Mouse (Mus musculus) frontal cortex, postnatal 25 days (tissue): Measurements from ENCODE around the gene Noct.
"Not testable (repeated sequence)": the region's sequence is repeated elsewhere in the genome, so short reads cannot be mapped to it uniquely, and the experiment has no call there.

Experiments used
- DNase-seq, 2 experiments: peaks; one replicate each; pipeline ENCODE4 v3.0.0; 2022; ENCODE audit warnings: low spot score in 2 of 2

The Noct gene

DNA sequence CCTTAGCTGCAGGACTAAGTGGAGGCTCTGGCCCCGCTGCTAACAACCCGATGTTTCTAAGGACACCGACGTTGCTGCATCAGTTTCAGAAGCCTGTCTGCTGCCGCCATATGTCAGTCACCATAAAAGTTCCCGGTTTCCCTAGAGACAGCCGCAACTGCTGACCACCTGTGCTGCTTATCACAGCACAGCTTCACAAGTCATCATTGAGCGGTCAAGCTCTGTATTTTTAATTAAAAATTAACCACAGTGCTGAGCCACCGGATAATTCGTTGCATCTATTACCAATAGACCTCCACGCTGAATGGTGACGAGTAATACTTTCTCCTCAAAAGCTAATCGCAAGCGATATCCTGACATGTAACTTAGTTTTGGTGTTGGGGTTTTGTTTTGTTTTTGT is 19.4 kb upstream of the Noct start:
- no peak for DNase-seq

DNA sequence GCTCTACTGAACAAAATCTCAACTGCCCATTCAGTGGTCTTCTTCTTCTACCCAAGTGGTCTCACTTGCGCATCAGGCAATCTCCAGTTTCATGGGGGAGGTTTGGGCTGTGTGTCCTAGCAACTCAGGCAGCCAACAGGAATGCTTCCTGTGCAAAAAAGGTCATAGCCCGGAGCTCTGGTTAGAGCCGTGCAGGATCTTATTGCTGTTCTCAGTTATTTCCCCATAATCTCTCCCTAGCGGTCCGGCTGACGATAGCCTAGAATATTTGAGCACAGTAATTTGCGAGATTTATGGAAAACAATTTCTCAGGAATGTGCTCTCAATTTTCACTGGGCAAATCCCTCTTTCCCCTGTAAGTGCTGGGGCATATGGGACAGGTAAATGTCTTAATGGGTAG is 17.7 kb upstream of the Noct start:
- no peak for DNase-seq

DNA sequence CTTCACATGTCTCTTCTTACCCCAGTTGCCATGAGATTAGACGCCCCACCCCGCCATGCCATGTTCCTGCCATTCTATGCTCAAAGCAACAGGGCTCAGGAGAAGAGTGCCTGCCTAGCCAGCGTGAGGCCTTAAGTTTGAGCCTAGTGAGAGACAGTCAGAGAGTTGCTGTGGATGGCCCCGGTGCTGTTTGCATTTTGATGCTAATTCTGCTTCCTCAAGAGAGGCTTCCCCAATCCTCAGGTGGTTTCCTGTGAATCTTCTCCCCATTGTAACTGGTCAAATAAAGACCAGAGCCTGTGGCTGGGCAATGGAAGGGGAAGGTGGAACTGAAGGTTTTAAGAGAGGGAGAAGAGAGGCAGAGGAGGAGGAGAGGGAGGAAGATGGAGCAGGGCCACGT is 15.6 kb upstream of the Noct start:
- no peak for DNase-seq

DNA sequence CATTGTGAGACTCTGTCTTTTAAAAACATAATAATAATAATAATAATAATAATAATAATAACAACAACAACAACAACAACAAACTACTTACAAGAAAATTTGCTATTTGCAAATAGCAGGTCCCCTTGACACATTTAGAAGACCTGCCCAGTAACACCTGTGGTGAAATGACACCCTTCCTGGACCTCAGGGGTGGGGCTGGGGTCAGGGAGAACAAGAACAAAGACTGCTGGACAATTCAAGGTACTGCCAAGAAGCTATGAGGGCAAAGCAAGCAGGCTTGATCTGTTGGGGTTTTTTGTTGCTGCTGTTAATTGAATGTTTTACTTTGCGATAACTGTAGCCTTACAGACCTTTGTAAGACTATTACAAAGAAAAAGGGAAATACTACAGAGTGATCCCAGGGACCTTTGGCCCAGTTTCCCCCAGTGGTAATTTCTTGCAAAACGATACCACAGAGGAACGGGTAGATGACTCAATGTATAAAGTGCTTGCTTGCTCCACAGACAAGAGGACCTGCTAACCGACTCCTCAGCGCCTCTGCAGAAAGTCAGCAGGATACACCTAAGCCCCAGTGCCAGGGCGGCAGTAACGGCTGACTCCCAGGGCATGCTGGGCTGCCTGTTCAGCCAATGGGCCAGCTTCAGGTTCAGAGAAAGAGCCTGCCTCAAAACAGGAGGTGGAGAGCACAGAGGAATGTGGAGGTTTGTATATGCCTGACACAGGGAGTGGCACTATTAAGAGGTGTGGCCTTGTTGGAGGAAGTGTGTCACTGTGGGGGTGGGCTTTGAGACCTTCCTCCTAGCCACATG is 14.5 kb upstream of the Noct start:
- DNase-seq = no peak

DNA sequence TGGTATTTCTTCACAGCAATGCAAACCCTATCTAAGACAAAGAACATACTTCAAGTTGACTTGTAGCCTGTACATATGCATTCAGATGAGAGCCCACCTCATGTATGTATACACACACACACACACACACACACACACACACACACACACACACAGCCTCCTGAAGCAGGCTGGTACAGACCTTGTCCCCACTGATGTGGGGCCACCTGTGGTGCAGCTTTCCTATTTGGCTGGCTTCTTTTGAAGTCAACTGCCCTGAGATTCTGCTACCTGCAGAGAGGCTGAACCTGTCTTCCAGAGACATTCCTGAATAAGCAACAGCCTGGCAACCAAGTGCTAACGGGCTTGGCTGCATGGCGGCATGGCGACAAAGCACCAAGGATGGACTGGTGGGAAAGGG is 13.8 kb upstream of the Noct start:
- DNase-seq = no peak

DNA sequence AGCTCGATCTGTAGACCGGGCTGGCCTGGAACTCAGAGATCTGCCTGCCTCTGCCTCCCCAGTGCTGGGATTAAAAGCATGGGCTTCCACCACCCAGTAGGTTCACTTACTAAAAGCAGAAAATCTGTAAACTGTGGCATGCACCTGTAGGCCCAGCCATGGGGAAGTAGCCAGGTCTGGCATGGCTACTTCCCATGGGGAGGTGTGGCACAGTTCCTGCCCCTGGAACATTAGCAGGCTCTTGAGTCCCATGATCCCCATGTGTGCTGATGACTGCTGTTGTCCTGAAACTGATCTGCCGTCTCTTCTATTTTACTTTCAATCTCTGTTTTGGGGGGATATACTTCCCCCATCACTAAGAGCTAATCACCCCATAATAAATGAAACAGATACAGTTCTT is 11.1 kb upstream of the Noct start:
- DNase-seq = no peak

DNA sequence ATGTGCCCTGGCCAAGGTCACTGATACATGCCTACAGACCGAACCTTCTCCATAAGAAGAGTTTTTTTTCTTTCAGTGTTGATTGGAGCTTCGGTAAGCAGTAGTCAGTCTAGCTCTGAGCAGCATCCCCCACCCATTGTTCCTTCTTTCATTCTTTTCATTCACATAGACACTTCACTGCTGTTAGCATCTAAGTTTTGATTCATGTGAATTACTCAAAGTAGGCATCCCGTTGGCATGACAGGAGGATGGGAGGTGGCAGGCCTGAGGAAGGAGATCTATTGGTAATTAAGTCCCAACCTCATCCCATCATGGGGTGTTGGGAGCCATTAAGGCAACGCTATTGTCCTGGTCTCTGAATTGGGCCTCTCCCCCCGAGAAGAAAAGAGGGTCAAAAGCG is 8.6 kb upstream of the Noct start:
- no peak for DNase-seq

DNA sequence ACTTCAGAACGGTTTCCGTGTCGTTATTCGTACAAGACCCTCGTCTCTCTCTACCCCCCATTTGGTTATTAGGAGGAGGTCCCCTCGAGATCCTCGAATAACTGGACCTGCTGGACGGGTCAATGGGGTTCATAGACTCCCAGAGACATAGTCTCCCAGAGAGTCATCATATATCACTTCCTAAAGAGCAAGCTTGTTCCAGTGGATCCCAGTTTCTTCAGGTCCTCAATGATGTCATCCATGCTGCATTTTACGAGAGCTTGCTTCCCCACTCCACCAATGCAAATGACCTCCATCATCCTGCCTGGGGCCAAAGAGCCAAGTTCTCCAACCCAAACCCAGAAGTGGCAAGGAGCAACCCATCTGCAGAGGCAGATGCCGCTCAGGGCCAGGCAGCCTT is 7.9 kb upstream of the Noct start:
- DNase-seq = not testable (repeated sequence)

DNA sequence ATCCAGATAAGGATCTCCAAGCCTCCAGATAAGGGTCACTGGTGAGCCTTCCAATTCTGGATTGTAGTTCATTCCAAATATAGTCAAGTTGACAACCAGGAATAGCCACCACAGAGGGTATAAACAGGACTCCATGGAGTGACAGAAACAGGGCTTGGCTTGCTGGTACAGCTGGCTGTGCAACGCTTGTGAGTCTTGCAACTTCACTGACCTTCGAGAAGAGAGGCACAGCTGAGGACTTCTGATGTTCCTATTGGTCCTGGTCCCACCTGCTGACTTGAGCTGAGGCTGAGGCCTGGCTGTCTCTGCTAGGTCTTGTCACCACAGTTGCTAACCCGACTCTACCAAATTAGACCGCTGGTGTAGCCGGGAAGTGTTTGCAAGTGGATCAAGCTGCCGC is 5.9 kb upstream of the Noct start:
- DNase-seq = not testable (repeated sequence)

DNA sequence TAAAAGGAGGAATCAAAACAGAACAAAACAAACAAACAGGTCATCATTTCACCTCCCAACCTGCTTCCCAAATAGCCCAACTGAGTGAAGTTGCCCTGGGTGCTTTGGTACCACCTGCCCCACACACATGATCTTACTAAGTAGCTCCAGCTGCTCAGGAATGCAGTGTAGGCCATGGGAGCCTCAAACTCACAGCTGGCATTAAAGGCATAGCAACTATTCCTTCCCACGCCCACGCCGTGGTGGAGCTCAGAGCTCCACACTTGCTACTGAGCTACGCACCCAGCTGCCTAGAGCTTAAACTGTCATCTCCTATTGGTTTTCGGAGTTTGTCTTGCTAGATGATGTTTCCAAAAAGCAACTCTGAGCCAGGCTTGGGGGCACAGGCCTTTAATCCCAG is 5.0 kb upstream of the Noct start:
- DNase-seq = no peak

DNA sequence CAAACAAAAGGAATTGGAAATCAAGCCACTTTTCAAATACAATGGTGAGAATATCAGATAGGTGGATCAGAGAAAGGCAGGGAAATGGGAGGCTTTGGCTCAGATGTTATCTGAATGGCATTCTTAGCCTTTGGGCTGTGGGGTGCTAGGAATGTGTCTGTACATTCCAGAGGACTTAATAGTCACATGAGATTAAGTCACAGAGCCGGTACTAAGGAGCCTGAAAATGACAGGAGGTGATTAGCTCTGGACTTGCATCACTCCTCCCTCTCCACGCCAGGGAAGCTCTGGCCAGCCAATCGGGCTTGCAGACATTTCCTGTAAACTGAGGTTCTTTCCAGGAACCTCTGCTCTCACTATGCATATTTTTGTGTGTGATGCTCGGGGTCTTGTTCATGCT is 3.4 kb upstream of the Noct start:
- DNase-seq = no peak

DNA sequence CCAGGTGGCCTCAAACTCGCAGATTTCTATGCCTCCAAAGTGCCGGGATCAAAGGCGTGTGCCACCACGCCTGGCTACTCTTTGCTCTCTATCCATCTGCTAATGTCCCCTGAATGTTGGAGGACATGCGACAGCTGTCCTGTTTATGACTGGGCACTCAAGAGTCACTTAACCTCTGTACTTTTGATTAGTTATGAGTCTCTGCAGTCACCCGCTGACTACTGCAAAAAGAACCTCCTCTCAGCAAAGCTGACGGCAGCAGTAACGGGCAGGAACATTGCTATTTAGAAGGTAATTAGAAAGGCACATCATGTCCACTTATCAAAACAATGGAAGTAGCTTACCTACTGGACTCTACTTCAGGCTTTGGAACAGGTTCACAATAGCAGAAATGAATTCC is 2.4 kb upstream of the Noct start:
- no peak for DNase-seq

DNA sequence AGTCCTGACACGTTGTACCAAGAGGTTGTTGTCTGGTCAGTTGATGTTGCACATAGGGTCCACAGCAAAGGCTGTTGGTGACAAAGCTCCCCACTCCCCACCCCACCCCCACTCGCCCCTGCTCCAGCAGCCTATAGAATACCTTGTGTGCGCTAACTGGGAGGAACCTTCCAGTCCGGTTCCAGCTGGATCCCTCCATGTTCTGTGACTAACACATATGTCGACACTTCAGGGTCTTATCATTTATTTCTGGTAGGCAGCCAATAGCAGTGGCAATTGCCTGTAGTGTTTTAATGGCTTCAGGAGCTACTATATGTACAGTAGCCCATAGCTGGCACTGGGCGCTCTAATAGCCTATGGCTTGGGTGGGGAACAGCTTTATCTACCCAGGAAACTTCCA is 1.9 kb upstream of the Noct start:
- DNase-seq = no peak

DNA sequence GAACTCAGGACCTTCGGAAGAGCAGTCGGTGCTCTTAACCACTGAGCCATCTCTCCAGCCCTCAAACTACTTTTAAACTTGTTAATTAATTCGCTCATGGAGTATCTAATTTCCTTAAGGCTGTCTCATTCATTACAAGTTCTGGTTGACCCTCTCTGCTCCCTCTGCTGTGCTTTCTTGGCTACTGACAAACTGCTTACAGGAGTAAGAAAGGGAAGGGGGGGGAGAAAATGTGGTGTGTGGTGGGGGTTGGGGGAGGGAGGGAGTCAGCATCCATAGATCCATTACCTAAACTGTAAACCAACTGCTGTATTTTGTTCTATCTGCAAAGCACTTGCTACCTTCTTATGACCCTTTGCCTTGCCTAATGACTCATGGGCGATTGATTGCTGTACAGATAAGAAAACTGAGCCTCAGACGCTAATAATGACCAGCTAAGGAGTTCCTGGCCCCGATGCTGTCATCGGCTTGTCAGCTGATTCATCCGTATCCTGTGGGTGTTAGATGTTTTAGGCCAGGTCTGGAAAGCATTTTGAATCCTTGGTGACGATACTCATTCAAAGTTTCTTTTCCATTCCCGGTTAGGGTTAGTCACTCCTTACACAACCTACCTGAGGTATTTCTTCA is 1.3 kb upstream of the Noct start:
- no peak for DNase-seq

DNA sequence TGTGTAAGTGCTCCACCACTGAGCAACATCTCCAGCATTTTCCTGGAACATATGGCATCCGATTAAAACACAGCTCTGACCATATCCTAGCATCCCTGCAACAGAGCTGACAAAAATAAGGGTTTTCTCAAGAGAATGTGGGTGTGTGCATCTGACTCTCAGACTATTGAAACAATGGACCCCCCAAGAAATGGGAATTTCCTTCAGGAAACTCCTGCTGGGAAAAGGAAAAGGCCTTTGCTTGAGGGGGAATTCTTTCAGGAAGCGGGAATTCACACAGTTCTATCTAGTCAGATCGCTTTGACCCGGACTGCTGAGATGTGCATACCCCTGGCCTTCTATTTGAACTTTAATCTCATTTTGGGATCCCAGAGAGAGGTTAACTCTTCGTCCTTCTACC is 691 bp upstream of the Noct start:
- no peak for DNase-seq

DNA sequence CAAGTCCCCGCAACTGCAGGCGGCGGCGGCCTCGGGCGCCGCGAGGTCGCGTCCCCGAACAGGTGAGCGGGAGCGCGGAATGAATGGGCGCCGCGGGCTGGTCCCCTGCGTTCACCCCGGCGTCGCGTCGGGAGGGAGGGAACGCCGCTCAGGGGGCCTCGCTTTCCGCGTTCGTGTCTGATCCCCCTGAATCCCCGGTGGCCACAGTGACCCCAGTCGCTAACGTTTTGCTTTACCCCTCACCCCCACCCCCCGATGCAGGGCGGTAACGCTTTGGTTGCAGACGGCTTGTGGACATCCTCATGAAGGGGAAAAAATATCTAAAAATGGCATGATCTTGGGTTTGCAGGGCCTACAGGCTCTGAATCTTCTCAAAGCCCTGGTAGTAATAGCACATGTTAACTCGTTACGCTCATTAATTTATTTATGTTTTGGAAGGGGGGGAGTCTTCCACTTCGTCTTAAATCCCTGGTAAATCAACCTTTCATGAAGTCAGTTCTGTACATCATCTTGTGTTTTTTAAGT is 1.0 kb downstream of the Noct start:
- DNase-seq = no peak

DNA sequence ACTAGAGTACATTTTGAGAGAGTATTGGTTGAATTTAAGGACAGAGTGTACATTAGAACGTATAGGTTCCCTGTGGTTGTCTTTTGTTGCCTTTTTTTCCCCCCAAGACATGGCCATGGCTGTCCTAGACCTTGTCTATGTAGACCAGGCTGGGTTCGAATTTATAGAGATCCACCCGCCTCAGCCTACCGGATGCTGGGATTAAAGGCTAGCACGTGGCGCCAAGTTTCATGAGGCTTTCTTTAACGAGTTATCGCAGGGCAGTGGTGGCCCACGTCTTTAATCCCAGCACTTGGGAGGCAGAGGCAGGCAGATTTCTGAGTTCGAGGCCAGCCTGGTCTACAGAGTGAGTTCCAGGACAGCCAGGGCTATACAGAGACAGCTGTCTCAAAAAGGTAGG is 1.7 kb downstream of the Noct start:
- no peak for DNase-seq

DNA sequence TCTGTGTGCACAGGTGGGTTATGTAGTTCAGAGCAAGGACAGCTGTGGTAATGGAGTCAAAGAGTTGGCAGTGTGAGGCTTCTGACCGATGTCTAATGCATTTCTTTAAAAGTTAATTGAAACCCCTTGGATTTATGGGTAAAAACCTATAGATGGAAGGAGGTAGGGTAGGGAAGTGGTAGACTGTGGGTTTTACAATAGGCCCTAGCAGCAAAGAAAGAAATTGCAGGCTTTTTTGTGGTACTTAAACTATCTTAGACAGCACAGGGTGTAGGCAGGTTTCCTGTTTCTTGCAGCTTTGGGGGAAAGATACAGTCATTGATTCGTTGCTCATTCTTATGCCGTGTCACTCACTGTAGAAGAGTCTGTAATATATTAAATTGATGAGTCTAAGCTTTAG is 2.4 kb downstream of the Noct start:
- DNase-seq = no peak

DNA sequence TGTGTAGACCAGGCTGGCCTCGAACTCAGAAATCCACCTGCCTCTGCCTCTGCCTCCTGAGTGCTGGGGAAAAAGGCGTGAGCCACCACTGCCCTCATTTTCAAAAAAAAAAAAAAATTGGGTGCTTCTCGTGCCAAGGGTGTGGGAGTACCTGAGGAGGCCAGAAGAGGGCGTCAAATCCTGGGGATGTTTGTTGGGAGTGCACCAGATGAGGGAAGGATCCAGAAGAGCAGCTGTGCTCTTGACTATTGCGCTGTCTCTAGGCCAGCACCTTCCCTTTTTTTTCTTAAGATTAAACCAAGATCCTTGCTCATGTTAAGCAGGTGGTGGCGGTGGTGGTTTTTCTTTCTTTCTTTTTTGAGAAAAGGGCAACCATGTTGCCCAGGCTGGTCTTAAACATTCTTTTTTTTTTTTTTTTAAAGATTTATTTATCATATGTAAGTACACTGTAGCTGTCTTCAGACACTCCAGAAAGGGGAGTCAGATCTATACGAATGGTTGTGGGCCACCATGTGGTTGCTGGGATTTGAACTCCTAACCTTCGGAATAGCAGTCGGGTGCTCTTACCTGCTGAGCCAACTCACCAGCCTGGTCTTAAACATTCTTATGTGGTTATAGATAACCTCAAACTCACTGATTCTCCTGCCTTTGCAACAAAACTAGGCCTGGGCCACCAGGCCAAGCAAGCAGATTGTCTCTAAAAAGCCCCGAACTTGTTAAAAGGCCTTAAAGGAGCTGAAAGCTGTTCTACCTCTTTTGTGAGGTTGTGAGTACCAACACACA is 4.0 kb downstream of the Noct start:
- no peak for DNase-seq

DNA sequence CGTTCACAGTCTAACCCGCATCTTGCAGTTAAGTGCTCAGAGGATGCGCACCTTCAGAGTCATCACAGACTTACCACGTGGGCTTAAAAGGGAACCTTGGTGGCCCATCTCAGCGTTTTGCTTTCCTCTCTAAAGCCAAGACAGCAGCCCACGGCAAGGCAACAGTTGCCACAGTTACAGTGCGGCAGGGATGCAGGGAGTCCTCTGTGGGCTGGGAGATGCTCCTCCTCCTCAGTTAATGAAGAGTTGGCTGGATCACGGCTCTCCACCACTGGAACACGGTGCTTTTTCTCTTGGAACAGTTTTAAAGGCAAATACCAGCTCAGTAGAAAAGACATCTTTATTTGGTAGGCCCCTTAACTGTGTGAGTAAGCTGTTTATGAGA is 4.6 kb downstream of the Noct start:
- no peak for DNase-seq

DNA sequence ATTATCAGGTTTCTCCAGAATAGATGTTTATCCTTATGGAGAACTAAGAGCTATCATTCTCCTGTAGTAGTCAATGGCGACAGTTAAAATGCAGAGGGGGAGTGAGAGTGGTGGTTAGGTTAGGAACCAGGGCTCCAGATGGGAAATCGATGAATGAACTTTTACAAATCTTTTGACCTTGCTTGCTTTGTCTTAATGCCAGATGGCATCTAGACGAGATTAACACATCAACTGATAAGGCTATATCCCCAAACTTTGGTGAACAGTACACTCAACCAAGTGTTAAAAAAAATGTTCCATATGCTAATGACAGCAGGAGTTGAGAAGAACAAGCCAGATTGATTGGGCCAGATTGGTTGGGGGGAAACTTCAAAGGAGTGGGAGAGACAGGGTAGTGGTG is 5.0 kb downstream of the Noct start:
- DNase-seq = no peak

DNA sequence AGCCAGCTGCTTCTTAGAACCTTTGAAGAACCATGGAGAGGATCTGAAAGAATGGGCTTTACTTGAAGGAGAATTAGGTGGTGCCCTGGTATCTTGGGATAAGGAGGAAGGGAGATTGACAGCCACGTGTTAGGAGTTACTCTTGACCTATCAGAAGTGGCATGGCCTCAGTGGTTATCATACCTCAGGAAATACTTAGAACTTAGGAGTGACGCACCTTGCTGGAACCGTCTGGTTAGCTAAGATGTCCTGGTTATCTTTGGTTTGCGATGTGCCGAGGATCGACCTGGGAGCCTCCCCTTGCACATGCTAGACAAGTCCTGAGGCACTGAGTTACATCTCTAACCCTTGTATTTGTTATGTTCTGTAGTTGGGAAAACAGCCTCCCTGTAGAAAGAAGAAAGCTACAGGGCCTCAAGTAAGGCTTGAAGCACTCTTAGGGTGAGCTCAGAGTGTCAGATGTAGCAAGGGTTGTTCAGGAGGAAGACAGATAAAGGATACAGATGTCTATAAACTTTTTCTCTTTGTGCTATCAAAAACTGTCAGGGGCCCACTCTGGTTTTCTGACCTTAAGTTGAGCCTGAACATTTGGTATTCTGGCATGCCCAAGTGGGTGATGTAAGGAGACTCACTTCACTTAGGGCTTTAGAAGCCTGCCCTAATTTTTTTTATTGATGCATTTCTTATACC is 6.0 kb downstream of the Noct start:
- DNase-seq = no peak
